Comparison of ENCODE assay signal across 8 mouse cellular contexts in the genomic region with DNA sequence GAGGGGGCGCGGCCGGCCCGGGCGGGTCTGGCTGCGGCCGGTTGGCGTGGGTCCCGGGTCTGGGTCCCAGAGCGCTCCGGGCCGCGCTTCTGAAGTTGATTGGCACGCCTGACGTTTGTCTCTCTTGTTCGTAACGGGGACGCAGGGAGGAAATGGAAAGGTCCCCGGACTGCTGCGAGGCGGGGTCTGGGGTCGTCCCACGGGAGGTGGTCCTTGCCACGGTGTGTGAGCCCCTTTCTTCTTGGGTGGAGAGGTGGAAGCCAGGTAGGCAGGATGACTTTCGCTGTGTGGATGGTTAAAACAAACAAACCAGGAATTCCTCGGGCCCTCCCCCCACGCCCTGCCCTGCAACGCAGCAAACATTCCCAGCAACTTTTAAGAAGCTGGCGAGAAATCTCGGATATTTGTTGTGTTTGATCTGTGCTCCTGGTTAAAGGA. TPM values are rescaled to one million over a fixed set of nuclear protein-coding genes. Genes with fewer than 3 reads are reported as not detected.
A peak's percentile ranks its signal among the peaks of the same experiment; 100 is the strongest.
DNase-seq lines count a peak whose midpoint lies in the region; ATAC-seq lines count a peak whose summit lies in the region.

No protein-coding gene starts in this region.

- peak overlapping the region; percentile 53 for H3K4me2 ChIP-seq in embryonic facial prominence, embryonic 15.5 days (replicated peaks)
- peak overlapping the region; percentile 63 for H3K4me2 ChIP-seq in kidney, embryonic 14.5 days (replicated peaks; ENCODE audit: low read depth, low read length)
- peak overlapping the region; percentile 64 for H3K4me2 ChIP-seq in midbrain, embryonic 11.5 days

- 0 out of 2 replicates have a peak, but pooled peaks cover 3% of the 10 kb centered on the region for H3K4me1 ChIP-seq in embryonic facial prominence, embryonic 15.5 days
- H3K4me1 ChIP-seq in kidney, embryonic 14.5 days (ENCODE audit: control insufficient read depth, insufficient read depth, low read length) = peaks cover 8% of the 10 kb centered on the region; the same call in 1 of the 2 replicates
- peaks cover 10% of the 10 kb centered on the region for H3K4me1 ChIP-seq in midbrain, embryonic 11.5 days (ENCODE audit: control insufficient read depth, insufficient read depth, low read length)

- H3K36me3 ChIP-seq in embryonic facial prominence, embryonic 15.5 days = no peaks in the 10 kb centered on the region
- no peaks in the 10 kb centered on the region for H3K36me3 ChIP-seq in kidney, embryonic 14.5 days (ENCODE audit: control insufficient read depth, insufficient read depth, low read length)
- no peaks in the 10 kb centered on the region for H3K36me3 ChIP-seq in midbrain, embryonic 11.5 days (ENCODE audit: control insufficient read depth, insufficient read depth, low read length)

- no peaks in the 10 kb centered on the region for H3K27me3 ChIP-seq in embryonic facial prominence, embryonic 15.5 days
- H3K27me3 ChIP-seq in kidney, embryonic 14.5 days (ENCODE audit: control insufficient read depth, insufficient read depth, low read length) = no peaks in the 10 kb centered on the region
- no peaks in the 10 kb centered on the region for H3K27me3 ChIP-seq in midbrain, embryonic 11.5 days (ENCODE audit: control insufficient read depth, insufficient read depth, low read length)

- no peaks in the 10 kb centered on the region for H3K9me3 ChIP-seq in embryonic facial prominence, embryonic 15.5 days (replicated peaks)
- H3K9me3 ChIP-seq in kidney, embryonic 14.5 days (ENCODE audit: control insufficient read depth, low read length) = no peaks in the 10 kb centered on the region
- H3K9me3 ChIP-seq in midbrain, embryonic 11.5 days (ENCODE audit: control insufficient read depth, low read length) = no peaks in the 10 kb centered on the region

- ATAC-seq in frontal cortex, adult (ENCODE audit: low TSS enrichment) = peak; percentile 7; the same call in 1 of the 2 replicates
- peak; percentile 81 for ATAC-seq in embryonic facial prominence, embryonic 15.5 days (ENCODE audit: insufficient number of reproducible peaks, low FRiP score, low TSS enrichment, low read depth)
- peak; percentile 88; the same call in 1 of the 2 replicates for ATAC-seq in kidney, embryonic 14.5 days (ENCODE audit: low FRiP score, low TSS enrichment)
- peak; percentile 88; the same call in 1 of the 2 replicates for ATAC-seq in midbrain, embryonic 11.5 days (ENCODE audit: low FRiP score)

- peak overlapping the region; percentile 95 for H3K27ac ChIP-seq in embryonic facial prominence, embryonic 15.5 days (replicated peaks)
- H3K27ac ChIP-seq in kidney, embryonic 14.5 days (ENCODE audit: low read depth, low read length) = peak overlapping the region; percentile 94
- H3K27ac ChIP-seq in midbrain, embryonic 11.5 days (ENCODE audit: low read depth, low read length) = peak overlapping the region; percentile 92

- peak overlapping the region; percentile 94 for H3K4me3 ChIP-seq in embryonic facial prominence, embryonic 15.5 days (replicated peaks)
- H3K4me3 ChIP-seq in kidney, embryonic 14.5 days (ENCODE audit: low read length) = peak overlapping the region; percentile 87
- peak overlapping the region; percentile 84 for H3K4me3 ChIP-seq in midbrain, embryonic 11.5 days (ENCODE audit: low read depth, low read length)

- H3K9ac ChIP-seq in embryonic facial prominence, embryonic 15.5 days = peak overlapping the region; percentile 89
- H3K9ac ChIP-seq in kidney, embryonic 14.5 days (ENCODE audit: low read depth, low read length) = peak overlapping the region; percentile 89
- peak overlapping the region; percentile 86 for H3K9ac ChIP-seq in midbrain, embryonic 11.5 days (ENCODE audit: low read length)

- WGBS in embryonic facial prominence, embryonic 15.5 days = under 1% methylated on average over 29 of the region's 30 CpGs
- WGBS in kidney, embryonic 14.5 days = under 1% methylated on average over 25 of the region's 30 CpGs
- WGBS in midbrain, embryonic 11.5 days = under 1% methylated on average over 30 of the region's 30 CpGs

- DNase-seq in frontal cortex, postnatal 14 days (ENCODE audit: low spot score in 2 of 2) = no peak
- peak; percentile 23 to 43 for DNase-seq in right cerebral cortex, adult 2 months (ENCODE audit: low spot score in 2 of 2)
- DNase-seq in right cerebral cortex, postnatal 14 days = no peak
- DNase-seq in midbrain, embryonic 11.5 days (ENCODE audit: low spot score, missing footprints) = peak; percentile 98
- DNase-seq in adrenal gland, postnatal 14 days = no peak

RNA-seq across cellular contexts. Expression of a gene that starts 0.4 kb away (rescaled TPM):
- polyA plus RNA-seq in embryonic facial prominence, embryonic 15.5 days (2015; fragmentation: Nextera tagmentation; extraction: Ambion mirVana) = 5.4 and 5.9 TPM in 2 replicates
- polyA plus RNA-seq in kidney, embryonic 14.5 days (2014; fragmentation: Nextera tagmentation; extraction: Ambion mirVana) = 10.7 and 13.1 TPM in 2 replicates
- 7.2 and 7.5 TPM in 2 replicates for polyA plus RNA-seq in midbrain, embryonic 11.5 days (2014; fragmentation: Nextera tagmentation; extraction: Ambion mirVana)
- 45.8 and 47.7 TPM in 2 replicates for total RNA-seq in adrenal gland, postnatal 14 days (2021)

Comparison
In these comparisons a context has a peak if more than half of its experiments do, and no peak if none do; other contexts are left out.
1. DNase-seq: peak in right cerebral cortex, adult 2 months (2 of 2) and midbrain, embryonic 11.5 days (single experiment); none in frontal cortex, postnatal 14 days (0 of 2), right cerebral cortex, postnatal 14 days (single experiment) and adrenal gland, postnatal 14 days (single experiment).
2. ATAC-seq: peak in every context shown above with its lines; median percentile 88 in kidney, embryonic 14.5 days; 88 in midbrain, embryonic 11.5 days; 81 in embryonic facial prominence, embryonic 15.5 days; 7 in frontal cortex, adult.
3. Peak in every context shown above with its lines, with median percentiles within 50 percentile points of each other: H3K27ac ChIP-seq, H3K4me2 ChIP-seq, H3K4me3 ChIP-seq and H3K9ac ChIP-seq.